Mouse (Mus musculus): ENCODE data around the gene Isoc2b. TPM values are rescaled to one million over a fixed set of nuclear protein-coding genes. Genes with fewer than 3 reads are reported as not detected.
A peak's percentile ranks its signal among the peaks of the same experiment; 100 is the strongest.
"Not testable (repeated sequence)": the region's sequence is repeated elsewhere in the genome, so short reads cannot be mapped to it uniquely, and the experiment has no call there.

Isoc2b gene
- polyA plus RNA-seq, 1 experiment from 2014 or later: 8.5 TPM

DNA sequence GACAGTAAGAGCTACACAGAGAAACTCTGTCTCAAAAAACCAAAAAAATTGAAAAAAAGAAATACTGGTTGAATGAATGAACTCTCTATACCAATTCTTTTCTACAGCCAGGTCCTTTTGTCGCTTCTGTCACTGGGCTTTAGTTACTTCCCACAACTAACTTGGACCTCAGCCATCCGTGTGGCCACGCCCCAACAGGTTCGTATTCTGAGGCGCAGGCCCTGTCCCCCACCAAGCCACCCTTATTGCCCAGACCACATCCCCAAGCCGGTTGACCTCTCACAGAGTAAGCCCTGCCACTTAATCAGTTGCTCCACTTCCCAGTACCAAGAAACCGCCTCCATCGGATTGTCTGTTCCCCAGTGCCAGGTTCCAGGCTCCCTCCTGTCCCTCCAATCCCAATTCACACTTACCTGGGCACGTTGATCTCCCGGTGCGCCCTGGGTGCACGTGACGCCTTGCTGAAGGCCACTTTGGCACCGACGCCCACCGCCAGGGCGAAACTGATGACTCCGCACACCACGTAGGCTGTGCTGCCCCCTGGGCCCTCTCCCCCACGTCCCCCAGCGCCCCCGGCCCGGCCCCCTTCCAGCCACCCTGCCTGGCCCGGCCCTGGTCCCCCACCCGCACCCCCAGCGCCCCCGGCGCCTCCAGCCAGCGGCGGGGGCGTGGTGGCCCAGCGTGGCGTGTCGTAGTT lies 34.3 kb downstream of the Isoc2b start:
- TF ChIP-seq CTCF (IDR thresholded peaks at IDR 0.05): no peak
- in situ Hi-C loops (cut with MboI; ENCODE audit: low pct_unique_long_range_greater_than_20kb): no loop called here
- CTCF ChIA-PET: no interaction called here
- DNase-seq (ENCODE audit: low read depth, low spot score) (no peak), ATAC-seq (no peak)
- peaks cover 35% of the 10 kb centered on the region for H3K27me3 ChIP-seq
- POLR2A ChIA-PET: interaction anchor here (1.2 kb wide), 1 partner anchor 11 kb away, joined by 3 read pairs; no protein-coding TSS in a partner anchor

- no peak for TF ChIP-seq CTCF (IDR thresholded peaks at IDR 0.05)
- ATAC-seq: no peak
- ChIA-PET POLR2A (no interaction called here), CTCF (no interaction called here)
- DNase-seq (ENCODE audit: low read depth, low spot score): no peak
- H3K27me3 ChIP-seq: peaks cover 20% of the 10 kb centered on the region
- in situ Hi-C loops (cut with MboI; ENCODE audit: low pct_unique_long_range_greater_than_20kb): no loop called here
Measured at GRCm38 (mm10) chr7:4830476-4830875, 39.6 kb downstream of the Isoc2b start.

DNA sequence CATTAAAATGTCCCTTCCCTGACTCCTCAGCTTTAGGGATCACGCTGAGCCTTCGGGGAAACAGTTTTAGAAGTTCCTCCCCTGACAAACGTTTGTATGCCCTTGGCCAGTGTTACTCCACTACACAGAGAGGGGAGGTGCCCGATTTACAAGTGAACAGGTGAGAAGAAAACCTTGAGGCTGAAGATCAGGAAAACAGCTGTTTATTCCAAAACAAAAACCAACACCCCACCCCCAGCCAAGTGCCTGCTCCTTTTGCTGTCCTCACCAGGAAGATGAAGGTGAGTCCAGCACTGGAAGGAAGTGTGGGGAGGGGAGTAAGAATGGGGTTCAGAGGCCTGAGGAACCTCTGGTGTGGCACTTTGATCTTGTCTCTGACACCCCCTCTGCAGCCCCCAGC lies 44.7 kb downstream of the Isoc2b start:
- ChIA-PET POLR2A (no interaction called here), CTCF (no interaction called here)
- H3K27me3 ChIP-seq: no peaks in the 10 kb centered on the region
- no peak for ATAC-seq
- no peak for TF ChIP-seq CTCF (IDR thresholded peaks at IDR 0.05)
- in situ Hi-C loops (cut with MboI; ENCODE audit: low pct_unique_long_range_greater_than_20kb): no loop called here
- no peak for DNase-seq (ENCODE audit: low read depth, low spot score)

DNA sequence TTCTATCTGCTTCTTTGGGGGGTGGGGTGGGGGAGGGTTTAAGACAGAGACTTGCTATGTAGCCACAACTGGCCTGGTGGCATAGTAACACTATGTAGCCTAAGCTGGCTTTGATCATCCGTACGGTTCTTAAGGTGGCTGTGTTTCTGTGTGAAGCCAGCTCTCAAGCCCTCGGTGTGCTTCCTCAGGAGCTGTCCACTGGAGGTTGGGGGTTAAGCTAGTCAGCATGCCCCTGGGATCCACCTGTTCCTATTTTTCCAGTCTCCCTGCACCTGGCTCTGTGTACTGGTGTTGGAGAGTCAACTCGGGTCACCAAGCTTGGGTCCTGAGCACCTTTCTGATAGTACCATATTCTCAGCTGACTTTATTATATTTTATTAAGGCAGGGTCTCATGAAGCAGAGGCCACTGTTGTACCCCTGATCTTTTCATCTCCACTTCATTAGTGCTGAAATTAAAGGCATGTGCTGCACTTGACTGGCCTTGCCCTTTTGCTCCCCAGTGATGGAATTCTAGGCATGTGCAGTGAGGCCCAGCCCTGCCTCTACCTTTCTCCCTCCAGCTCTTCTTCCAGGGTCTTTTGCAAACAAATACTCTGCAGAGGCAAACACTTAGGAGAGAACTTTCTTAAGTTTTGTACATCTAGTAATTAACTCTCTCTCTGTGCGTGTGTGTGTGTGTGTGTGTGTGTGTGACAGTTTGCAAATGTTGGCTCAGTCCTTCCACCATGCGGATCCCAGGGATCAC lies 47.7 kb downstream of the Isoc2b start:
- CTCF ChIA-PET: no interaction called here
- DNase-seq (ENCODE audit: low read depth, low spot score) (no peak), ATAC-seq (peak; percentile 35)
- POLR2A ChIA-PET: no interaction called here
- TF ChIP-seq CTCF (IDR thresholded peaks at IDR 0.05): no peak
- no peaks in the 10 kb centered on the region for H3K27me3 ChIP-seq
- in situ Hi-C loops (cut with MboI; ENCODE audit: low pct_unique_long_range_greater_than_20kb): no loop called here

DNA sequence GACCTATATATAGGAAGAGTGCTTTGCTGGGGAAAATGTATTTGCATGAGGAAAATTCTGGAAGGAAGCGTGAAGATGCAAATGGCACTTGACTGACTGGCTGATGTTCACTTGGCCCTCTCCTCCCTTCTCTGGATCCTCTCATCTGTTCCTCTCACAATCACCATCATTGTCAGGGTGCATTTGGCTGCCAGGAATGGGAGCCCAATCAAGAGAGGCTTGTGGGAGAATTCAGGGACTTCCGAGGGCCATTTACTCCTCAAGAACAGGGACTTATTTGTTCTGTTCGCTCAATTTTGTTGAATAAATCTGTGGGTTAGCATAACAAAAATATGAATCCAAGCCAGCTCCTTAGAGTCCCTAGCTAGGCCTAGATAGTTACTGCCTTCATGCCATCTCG lies 48.4 kb downstream of the Isoc2b start:
- CTCF ChIA-PET: no interaction called here
- POLR2A ChIA-PET: no interaction called here
- TF ChIP-seq CTCF (IDR thresholded peaks at IDR 0.05): no peak
- no peaks in the 10 kb centered on the region for H3K27me3 ChIP-seq
- ATAC-seq (no peak), DNase-seq (ENCODE audit: low read depth, low spot score) (no peak)
- in situ Hi-C loops (cut with MboI; ENCODE audit: low pct_unique_long_range_greater_than_20kb): no loop called here

- in situ Hi-C loops (cut with MboI; ENCODE audit: low pct_unique_long_range_greater_than_20kb); ATAC-seq; POLR2A ChIA-PET; DNase-seq (ENCODE audit: low read depth, low spot score); H3K27me3 ChIP-seq; CTCF ChIA-PET: not testable (repeated sequence)
Measured at GRCm38 (mm10) chr7:4820925-4821324, 49.1 kb downstream of the Isoc2b start.

DNA sequence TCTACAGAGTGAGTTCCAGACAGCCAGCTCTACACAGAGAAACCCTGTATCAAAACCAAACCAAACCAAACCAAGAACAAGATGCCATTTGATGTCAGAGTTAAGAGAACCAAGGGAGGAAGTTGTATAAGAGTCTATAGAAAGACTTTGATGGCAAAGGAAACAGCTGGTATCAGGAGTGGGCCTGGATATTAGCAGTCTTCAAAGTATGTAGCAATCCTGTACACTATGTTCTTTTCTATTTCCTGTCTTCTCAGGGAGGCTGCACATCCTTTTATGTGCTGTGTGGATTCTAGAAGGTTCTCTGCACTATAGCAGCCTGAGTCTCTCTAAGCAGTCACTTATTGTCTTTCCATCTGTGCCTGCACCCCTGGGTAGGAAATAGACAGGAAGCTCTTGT lies 53.5 kb downstream of the Isoc2b start:
- in situ Hi-C loops (cut with MboI; ENCODE audit: low pct_unique_long_range_greater_than_20kb): no loop called here
- ATAC-seq: no peak
- no peak for TF ChIP-seq CTCF (IDR thresholded peaks at IDR 0.05)
- CTCF ChIA-PET: interaction anchor here (1.9 kb wide), 1 partner anchor 123 kb away, joined by 5 read pairs; no protein-coding TSS in a partner anchor
- POLR2A ChIA-PET: no interaction called here
- no peak for DNase-seq (ENCODE audit: low read depth, low spot score)
- no peaks in the 10 kb centered on the region for H3K27me3 ChIP-seq

DNA sequence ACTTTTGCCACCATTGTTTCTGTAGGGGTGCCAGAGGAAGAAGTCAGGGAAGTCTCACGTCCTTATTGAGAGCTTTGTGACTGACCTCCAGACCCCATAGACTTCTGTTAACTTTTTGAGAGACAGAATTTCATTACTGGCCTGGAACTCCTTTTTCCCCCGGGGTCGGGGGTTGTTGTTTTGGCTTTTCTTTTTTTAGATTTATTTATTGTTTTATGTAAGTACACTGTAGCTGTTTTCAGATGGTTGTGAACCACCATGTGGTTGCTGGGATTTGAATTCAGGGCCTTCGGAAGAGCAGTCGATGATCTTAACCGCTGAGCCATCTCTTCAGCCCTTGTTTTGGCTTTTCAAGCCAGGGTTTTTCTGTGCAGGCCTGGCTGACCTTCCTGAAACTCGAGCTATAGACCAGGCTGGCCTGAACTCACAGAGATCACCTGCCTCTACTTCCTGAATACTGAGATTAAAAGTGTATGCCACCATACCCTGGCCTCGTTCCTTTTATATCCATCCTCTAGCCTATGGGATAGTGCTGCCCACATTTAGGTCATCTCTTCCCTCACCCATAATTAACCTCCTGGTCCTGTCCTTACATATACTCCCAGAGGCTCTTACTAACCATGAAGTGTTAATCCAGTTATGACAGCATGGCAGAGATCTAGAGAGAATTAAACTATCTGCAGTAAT lies 56.8 kb downstream of the Isoc2b start:
- H3K27me3 ChIP-seq: no peaks in the 10 kb centered on the region
- CTCF ChIA-PET: interaction anchor here (1.0 to 1.6 kb wide), 3 partner anchors 90 to 103 kb away, joined by 3 to 5 read pairs (median 3); no protein-coding TSS in a partner anchor
- peak; percentile 1 for ATAC-seq

GRCm38 (mm10) chr7:4812303-4813104 lies 57.6 kb downstream of the Isoc2b start, which contains the start of gene Ube2s:
Gene Ube2s (minus strand): TSS chr7:4812590.
- CTCF ChIA-PET: interaction anchor here (0.7 to 1.6 kb wide), 5 partner anchors 90 to 152 kb away, joined by 3 to 5 read pairs (median 3); partner anchors contain the start of gene Sbk2
- peak; percentile 98 for ATAC-seq
- in situ Hi-C loops (cut with MboI; ENCODE audit: low pct_unique_long_range_greater_than_20kb): loop anchor here (5.0 kb wide), 2 partner anchors 105 to 250 kb away; partner anchors contain the start of genes U2af2 and Zfp628
- DNase-seq (ENCODE audit: low read depth, low spot score): peak; percentile 97
- no peak for TF ChIP-seq CTCF (IDR thresholded peaks at IDR 0.05)
- no peaks in the 10 kb centered on the region for H3K27me3 ChIP-seq
- POLR2A ChIA-PET: interaction anchor here (1.1 to 1.3 kb wide), 3 partner anchors 10 to 126 kb away, joined by 3 to 4 read pairs (median 3); no protein-coding TSS in a partner anchor

More for the DNA sequence above, 56.8 kb downstream of the Isoc2b start:
- POLR2A ChIA-PET: interaction anchor here (1.2 to 1.3 kb wide), 2 partner anchors 11 to 17 kb away, joined by 3 read pairs; no protein-coding TSS in a partner anchor
- in situ Hi-C loops (cut with MboI; ENCODE audit: low pct_unique_long_range_greater_than_20kb): loop anchor here (5.0 kb wide), 2 partner anchors 104 to 249 kb away; partner anchors contain the start of genes U2af2 and Zfp628
- no peak for DNase-seq (ENCODE audit: low read depth, low spot score)
- TF ChIP-seq CTCF (IDR thresholded peaks at IDR 0.05): no peak
